Mouse (Mus musculus) CH12.LX (cell line): Measurements from ENCODE around the gene Prkce. TPM values are rescaled to one million over a fixed set of nuclear protein-coding genes. Genes with fewer than 3 reads are reported as not detected.
A peak's percentile ranks its signal among the peaks of the same experiment; 100 is the strongest.

ENCODE experiments used
- DNase-seq: peaks from one replicate; pipeline ENCODE4 v3.0.0-alpha.2; 2013; ENCODE audit errors: extremely low read depth
- H3K27ac ChIP-seq: 2 replicates; pipeline ENCODE4 v1.5.1; 2012; ENCODE audit warnings: low read depth, mild to moderate bottlenecking, control low read depth, moderate library complexity; ENCODE audit not compliant: insufficient read depth
- H3K27me3 ChIP-seq: replicated peaks from 2 replicates; pipeline ENCODE3; 2012; ENCODE audit warnings: inconsistent platforms
- H3K36me3 ChIP-seq, 2 experiments: replicated peaks in 1 of 2; 2 replicates each; pipeline versions ENCODE3 to v1.6.1; 2012; ENCODE audit warnings: inconsistent platforms in 1 of 2, low read length in 1 of 2, mild to moderate bottlenecking in 1 of 2, mixed read lengths in 1 of 2, moderate library complexity in 1 of 2; ENCODE audit not compliant: control insufficient read depth in 1 of 2, insufficient read depth in 1 of 2
- H3K4me1 ChIP-seq, 2 experiments: 2 replicates each; pipeline ENCODE4 v1.6.1; 2012; ENCODE audit warnings: inconsistent platforms in 1 of 2, moderate library complexity in 1 of 2; ENCODE audit not compliant: insufficient read depth in 2 of 2, control insufficient read depth in 1 of 2
- H3K4me2 ChIP-seq: 2 replicates; pipeline ENCODE4 v1.6.1; 2012; ENCODE audit warnings: low read depth, mild to moderate bottlenecking, control low read depth; ENCODE audit not compliant: poor library complexity, insufficient read depth, severe bottlenecking
- H3K4me3 ChIP-seq, 3 experiments: fragments of 150-350 bp in 1 of 3; sonication (generic) in 1 of 3; replicated peaks in 1 of 3; 2 replicates each; pipeline versions ENCODE3 to v1.5.1; 2011 to 2012; ENCODE audit warnings: low read depth in 2 of 3, low read length in 2 of 3, mild to moderate bottlenecking in 2 of 3, moderate library complexity in 2 of 3, control low read depth in 1 of 3, improper control_type of control experiment in 1 of 3, inconsistent platforms in 1 of 3, mixed read lengths in 1 of 3; ENCODE audit not compliant: poor library complexity in 1 of 3
- H3K79me2 ChIP-seq: replicated peaks from 2 replicates; pipeline ENCODE4 v1.6.1; 2012; ENCODE audit warnings: mild to moderate bottlenecking, moderate library complexity; ENCODE audit not compliant: control insufficient read depth, poor library complexity, insufficient read depth, severe bottlenecking; ENCODE audit errors: extremely low read depth
- H3K9ac ChIP-seq: 2 replicates; pipeline ENCODE4 v1.6.1; 2012; ENCODE audit warnings: low read depth, mild to moderate bottlenecking, control low read depth, moderate library complexity; ENCODE audit not compliant: insufficient read depth
- H3K9me3 ChIP-seq: replicated peaks from 2 replicates; pipeline ENCODE3; 2012; ENCODE audit warnings: low read length, inconsistent platforms, mixed read lengths
- EP300 ChIP-seq: IDR thresholded peaks from 2 replicates; pipeline ENCODE4 v1.6.1; 2011; ENCODE audit warnings: low read length, improper control_type of control experiment
- JUND ChIP-seq: conservative IDR thresholded peaks from 2 replicates; pipeline ENCODE4 v1.6.1; 2011; ENCODE audit warnings: low read depth, low read length, improper control_type of control experiment
- MAX ChIP-seq: IDR thresholded peaks from 2 replicates; pipeline ENCODE4 v1.6.1; 2011; ENCODE audit warnings: low read length, improper control_type of control experiment
- MEF2A ChIP-seq: IDR thresholded peaks from 2 replicates; pipeline ENCODE4 v1.6.1; 2014; ENCODE audit warnings: low read depth, mild to moderate bottlenecking, inconsistent platforms, low read length, improper control_type of control experiment, borderline replicate concordance
- dilution Hi-C: fragments of 300-500 bp; cut with MboI; formaldehyde crosslinking; loops from 2 replicates; pipeline ENCODE4 v1.14.3; 2020; ENCODE audit warnings: low sequenced_read_pairs; ENCODE audit not compliant: extremely low pct_unique_long_range_greater_than_20kb, extremely low pct_ligation_motif_present
- in situ Hi-C: fragments of 300-500 bp; cut with MboI; formaldehyde crosslinking; loops from 3 replicates; pipeline ENCODE4 v1.14.3; 2019; ENCODE audit warnings: low sequenced_read_pairs, low pct_ligation_motif_present, low pct_unique_long_range_greater_than_20kb, mixed read lengths
- polyA plus RNA-seq: library from polyadenylated mRNA; unstranded; fragments of >175 nt; gene quantifications from 2 replicates; pipeline ENCODE4 v1.2.1, GENCODE M21; 2012; ENCODE audit warnings: low read depth; ENCODE audit not compliant: insufficient read length
- total RNA-seq, 2 experiments: library from RNA; depleted of rRNA; stranded (reverse); fragments of 300-350 nt in 1 of 2; fragments of >200 nt in 1 of 2; gene quantifications; 2 replicates each; pipeline ENCODE4 v1.2.3; 2012 to 2014

Gene Prkce
- total and polyA plus RNA-seq, 3 experiments: 4.1 to 13.2 (median 11.4) TPM

DNA sequence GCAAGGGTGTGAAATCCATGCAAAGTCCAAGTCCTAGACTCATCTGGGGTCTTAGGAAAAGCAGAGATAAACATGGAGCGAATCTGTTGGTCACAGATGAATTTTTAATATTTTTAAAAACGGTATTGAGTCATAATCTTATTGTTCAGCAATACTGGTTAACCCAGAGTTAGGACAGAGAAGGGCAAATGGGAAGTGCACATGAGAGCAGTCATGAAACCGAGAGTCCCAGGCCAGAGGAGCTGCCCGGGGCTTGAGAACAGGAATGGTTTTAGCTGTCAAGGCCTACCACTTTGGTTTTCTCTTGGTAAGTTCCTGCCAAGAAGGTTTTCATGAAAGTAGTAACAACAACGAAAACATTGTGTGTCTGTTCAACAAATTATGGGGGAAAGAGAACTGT is 76.8 kb downstream of the Prkce start:
- dilution Hi-C loops: no loop called here
- H3K27me3 ChIP-seq: no peaks in the 10 kb centered on the region
- peaks cover 0 to 30% of the 10 kb centered on the region in 2 experiments for H3K36me3 ChIP-seq
- no peak overlapping the region for H3K9ac ChIP-seq
- in situ Hi-C loops: no loop called here
- DNase-seq: no peak
- no peak overlapping the region for H3K27ac ChIP-seq
- H3K4me1 ChIP-seq: peaks cover 28 to 78% of the 10 kb centered on the region in 2 experiments
- no peak for TF ChIP-seq MEF2A
- TF ChIP-seq EP300: 0 out of 2 replicates have a peak, but pooled peaks have one; percentile 12
- no peak overlapping the region for H3K4me3 ChIP-seq
- H3K9me3 ChIP-seq: no peaks in the 10 kb centered on the region
- H3K4me2 ChIP-seq: no peak overlapping the region
- 0 out of 2 replicates have a peak, but pooled peaks cover 5% of the 10 kb centered on the region for H3K79me2 ChIP-seq

- Histone ChIP-seq H3K4me1 (peaks cover 24 to 62% of the 10 kb centered on the region in 2 experiments), H3K9ac (no peak overlapping the region), H3K27ac (no peak overlapping the region), H3K9me3 (peaks cover 4% of the 10 kb centered on the region), H3K36me3 (peaks cover 0 to 55% of the 10 kb centered on the region in 2 experiments), H3K4me2 (no peak overlapping the region), H3K79me2 (no peaks in the 10 kb centered on the region), H3K4me3 (no peak overlapping the region), H3K27me3 (no peaks in the 10 kb centered on the region)
- dilution Hi-C loops: no loop called here
- in situ Hi-C loops: no loop called here
- no peak for TF ChIP-seq JUND
- no peak for DNase-seq
Observed at GRCm38 (mm10) chr17:86248832-86249231, 81.2 kb downstream of the Prkce start.

DNA sequence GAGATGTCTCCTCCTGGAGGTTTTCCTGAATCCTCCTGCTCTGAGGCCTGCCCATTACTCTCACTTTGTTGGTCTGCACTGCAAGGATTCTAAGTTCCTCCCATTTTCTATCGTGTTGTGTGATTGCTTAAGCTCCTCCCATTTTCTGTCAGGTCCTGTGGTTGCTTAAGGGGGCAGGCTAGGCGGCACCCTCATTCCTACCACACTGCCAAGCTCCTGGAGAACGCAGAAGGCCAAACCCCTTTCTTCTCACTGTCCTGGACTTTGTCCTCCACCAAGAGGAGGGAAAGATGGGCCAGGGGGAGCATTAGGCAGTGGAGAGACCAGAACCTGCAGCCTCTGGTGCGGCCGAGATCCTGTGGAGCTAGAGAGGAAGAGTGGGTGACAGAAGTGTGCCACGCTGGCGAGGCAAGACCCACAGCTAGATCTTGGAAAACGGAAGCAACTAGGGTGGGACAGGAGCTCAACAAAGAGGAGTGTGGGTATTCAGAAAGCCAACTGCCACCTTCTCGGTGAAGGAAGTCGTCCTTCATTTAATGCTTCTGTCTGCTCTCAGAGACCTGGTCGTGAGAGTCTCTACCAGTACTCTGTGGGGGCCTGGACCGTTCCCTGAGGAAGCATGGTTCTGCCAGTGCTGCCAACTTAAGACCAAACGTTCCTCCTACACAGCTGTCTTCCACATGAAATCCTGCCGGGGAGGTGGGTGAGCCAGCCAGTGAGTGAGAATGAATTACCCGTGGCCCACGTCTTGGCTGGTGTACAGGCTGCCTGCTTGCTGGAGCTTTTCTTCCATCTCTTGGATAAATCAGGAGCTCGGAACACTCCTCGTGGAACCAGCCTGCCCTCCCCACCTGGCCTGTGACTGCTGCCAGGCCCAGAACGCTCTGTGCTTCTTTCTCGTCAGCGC is 82.2 kb downstream of the Prkce start:
- peaks cover 13% of the 10 kb centered on the region for H3K9me3 ChIP-seq
- no peaks in the 10 kb centered on the region for H3K79me2 ChIP-seq
- H3K27me3 ChIP-seq: no peaks in the 10 kb centered on the region
- H3K27ac ChIP-seq: no peak overlapping the region
- TF ChIP-seq MAX: no peak
- in situ Hi-C loops (no loop called here), dilution Hi-C loops (no loop called here)
- H3K4me1 ChIP-seq: peaks cover 17 to 54% of the 10 kb centered on the region in 2 experiments
- H3K4me2 ChIP-seq: no peak overlapping the region
- no peak overlapping the region for H3K4me3 ChIP-seq
- no peak for DNase-seq
- no peak overlapping the region for H3K9ac ChIP-seq
- H3K36me3 ChIP-seq: peaks cover 0 to 61% of the 10 kb centered on the region in 2 experiments
